Mouse (Mus musculus) testis, adult 2 months (tissue): ENCODE measurements around the gene Tuba8. TPM values are rescaled to one million over a fixed set of nuclear protein-coding genes. Genes with fewer than 3 reads are reported as not detected.

Experiments
- H3K27ac ChIP-seq: fragments of 200-500 bp; 2 replicates; pipeline ENCODE4 v1.5.1; 2012; ENCODE audit warnings: low read depth, low read length; ENCODE audit not compliant: control insufficient read depth, insufficient read depth
- H3K27me3 ChIP-seq: fragments of 200-500 bp; 2 replicates; pipeline ENCODE4 v1.6.1; 2012; ENCODE audit warnings: mild to moderate bottlenecking, low read length, moderate library complexity; ENCODE audit not compliant: control insufficient read depth, insufficient read depth
- H3K36me3 ChIP-seq: fragments of 200-500 bp; 2 replicates; pipeline ENCODE4 v1.6.1; 2012; ENCODE audit warnings: mild to moderate bottlenecking, low read length; ENCODE audit not compliant: control insufficient read depth, insufficient read depth
- H3K4me1 ChIP-seq: fragments of 200-500 bp; 2 replicates; pipeline ENCODE4 v1.6.1; 2012; ENCODE audit warnings: low read length; ENCODE audit not compliant: control insufficient read depth, insufficient read depth
- H3K4me3 ChIP-seq: fragments of 200-500 bp; 2 replicates; pipeline ENCODE4 v1.5.1; 2012; ENCODE audit warnings: low read depth, mild to moderate bottlenecking, low read length, moderate library complexity, mixed read lengths; ENCODE audit not compliant: control insufficient read depth
- CTCF ChIP-seq: fragments of 200-500 bp; IDR thresholded peaks from 2 replicates; pipeline ENCODE4 v1.5.1; 2012; ENCODE audit warnings: low read depth, mild to moderate bottlenecking, inconsistent platforms, low read length, moderate library complexity; ENCODE audit not compliant: control insufficient read depth, insufficient read depth, insufficient replicate concordance
- POLR2A ChIP-seq: fragments of 200-500 bp; IDR thresholded peaks from 2 replicates; pipeline ENCODE4 v1.6.1; 2012; ENCODE audit warnings: low read depth, mild to moderate bottlenecking, inconsistent platforms, low read length, moderate library complexity; ENCODE audit not compliant: control insufficient read depth
- polyA plus RNA-seq: library from polyadenylated mRNA; depleted of rRNA; stranded (reverse); fragments of >200 nt; gene quantifications from 2 replicates; pipeline ENCODE4 v1.2.3, GENCODE M21; 2012

The Tuba8 gene
- polyA plus RNA-seq, 1 experiment = 160 TPM

- H3K27ac ChIP-seq = peak overlapping the region; percentile 27
- no peaks in the 10 kb centered on the region; the same call in 1 of the 2 replicates for H3K36me3 ChIP-seq
- H3K4me3 ChIP-seq = peak overlapping the region; percentile 92
- H3K4me1 ChIP-seq = peaks cover 4% of the 10 kb centered on the region
- H3K27me3 ChIP-seq = no peaks in the 10 kb centered on the region
- TF ChIP-seq CTCF = peak; percentile 9; the same call in 1 of the 2 replicates
- TF ChIP-seq POLR2A = no peak
Observed at GRCm38 (mm10) chr6:121184198-121185140, 26.0 kb upstream of the Tuba8 start.

DNA sequence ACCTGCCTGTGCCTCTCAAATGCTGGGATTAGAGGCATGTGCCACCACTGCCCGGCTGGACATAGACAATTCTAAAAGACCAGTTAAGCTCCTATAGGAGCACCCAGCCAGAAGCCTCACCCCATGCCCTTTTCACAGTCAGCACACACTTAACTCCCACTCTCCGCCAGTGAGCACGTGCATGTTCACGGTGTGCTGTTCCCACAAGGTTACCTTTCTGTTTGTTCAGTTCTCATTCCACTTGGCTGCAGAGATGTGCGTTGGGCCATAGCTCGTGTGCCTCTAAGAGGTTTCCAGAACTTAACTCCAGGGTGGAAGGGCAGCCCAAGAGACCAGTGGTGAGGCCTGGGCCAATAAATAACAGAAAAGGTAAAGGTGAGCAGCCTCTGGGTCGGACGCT, 25.3 kb upstream of the Tuba8 start:
- peaks cover 4% of the 10 kb centered on the region for H3K4me1 ChIP-seq
- H3K27me3 ChIP-seq = no peaks in the 10 kb centered on the region
- no peaks in the 10 kb centered on the region; the same call in 1 of the 2 replicates for H3K36me3 ChIP-seq
- no peak overlapping the region for H3K27ac ChIP-seq
- no peak overlapping the region for H3K4me3 ChIP-seq
- TF ChIP-seq POLR2A (no peak), CTCF (no peak)

- no peaks in the 10 kb centered on the region for H3K4me1 ChIP-seq
- H3K36me3 ChIP-seq = no peaks in the 10 kb centered on the region; the same call in 1 of the 2 replicates
- TF ChIP-seq CTCF = no peak
- no peak for TF ChIP-seq POLR2A
- no peak overlapping the region for H3K4me3 ChIP-seq
- no peaks in the 10 kb centered on the region for H3K27me3 ChIP-seq
- no peak overlapping the region for H3K27ac ChIP-seq
Observed at GRCm38 (mm10) chr6:121191261-121192009, 19.1 kb upstream of the Tuba8 start.

DNA sequence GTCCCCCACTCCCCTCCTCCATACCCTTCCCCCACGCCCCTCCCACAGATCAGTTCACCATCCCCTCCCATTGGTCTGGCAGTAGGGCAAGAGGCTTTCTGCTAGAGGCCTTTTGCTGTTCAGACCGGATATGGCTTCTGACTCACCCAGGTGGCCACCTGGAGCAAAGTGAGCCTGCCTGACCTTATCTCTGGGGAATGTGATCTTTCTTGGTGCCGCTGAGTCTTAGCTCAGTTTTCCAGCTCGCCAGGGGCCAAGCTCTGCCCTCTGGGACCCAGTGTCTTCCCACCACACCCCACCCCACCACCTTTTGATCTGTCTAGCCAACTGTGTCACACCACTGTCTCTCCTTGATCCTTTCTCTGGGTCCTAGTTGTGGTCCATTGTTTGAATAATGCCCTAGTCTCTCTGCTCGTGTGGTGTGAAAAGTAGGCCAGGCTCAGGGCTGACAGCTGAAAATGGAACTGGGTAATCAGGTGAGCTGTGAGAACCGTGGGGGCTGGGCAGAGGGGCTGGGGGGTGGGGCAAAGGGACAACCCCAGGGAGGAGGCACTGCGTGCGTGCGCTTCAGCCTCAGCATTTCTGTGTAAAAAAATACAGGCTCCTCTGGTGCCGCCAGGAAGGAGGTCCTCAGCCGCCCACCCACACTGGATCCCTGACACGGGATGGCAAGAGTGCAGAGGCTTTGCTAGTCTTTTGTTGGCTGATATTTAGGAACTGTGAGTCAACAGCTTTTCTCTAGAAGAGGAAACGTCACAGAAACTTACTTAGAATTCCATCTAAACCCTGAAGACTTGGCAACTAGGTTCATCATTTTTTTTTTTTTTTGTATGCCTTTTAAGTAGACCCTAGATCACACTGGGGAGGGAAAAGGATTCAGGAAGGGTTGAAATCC, 16.2 kb upstream of the Tuba8 start:
- Histone ChIP-seq H3K4me1 (no peaks in the 10 kb centered on the region), H3K36me3 (no peaks in the 10 kb centered on the region), H3K4me3 (no peak overlapping the region), H3K27ac (no peak overlapping the region), H3K27me3 (no peaks in the 10 kb centered on the region)
- TF ChIP-seq POLR2A (no peak), CTCF (no peak)

- H3K4me1 ChIP-seq = no peaks in the 10 kb centered on the region
- no peaks in the 10 kb centered on the region for H3K27me3 ChIP-seq
- no peak overlapping the region for H3K4me3 ChIP-seq
- no peak for TF ChIP-seq POLR2A
- no peak for TF ChIP-seq CTCF
- no peak overlapping the region for H3K27ac ChIP-seq
- no peaks in the 10 kb centered on the region for H3K36me3 ChIP-seq
Observed at GRCm38 (mm10) chr6:121194956-121195731, 15.4 kb upstream of the Tuba8 start.

DNA sequence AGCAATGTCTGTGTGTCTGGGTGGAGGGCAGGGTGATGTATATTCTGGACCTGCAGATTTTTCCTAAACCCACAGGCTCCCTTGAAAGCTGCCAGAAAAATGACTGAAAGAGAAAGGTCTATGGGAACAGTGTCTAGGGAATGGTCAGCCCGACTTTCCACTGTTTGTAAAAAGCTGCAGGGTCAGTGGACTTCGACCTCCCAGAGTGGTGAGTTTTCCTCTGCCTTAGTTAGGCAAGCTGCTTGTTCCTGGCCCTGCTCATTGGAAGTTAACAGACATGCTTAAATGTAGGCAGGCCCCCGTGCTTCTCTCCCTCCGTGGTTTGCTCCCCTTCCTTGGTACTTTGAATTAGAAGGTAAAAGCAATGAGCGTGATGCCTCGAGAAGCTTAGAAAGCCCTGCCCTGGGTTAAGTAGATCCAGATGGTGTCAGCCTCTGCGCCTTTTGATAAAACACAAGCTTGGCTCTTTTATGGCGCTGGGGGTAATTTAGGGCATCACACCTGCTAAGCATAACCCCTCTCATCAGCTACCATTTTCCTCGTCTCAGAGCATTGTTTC, 12.6 kb upstream of the Tuba8 start:
- H3K4me3 ChIP-seq = no peak overlapping the region
- no peaks in the 10 kb centered on the region for H3K27me3 ChIP-seq
- H3K4me1 ChIP-seq = no peaks in the 10 kb centered on the region
- TF ChIP-seq CTCF = no peak
- no peak for TF ChIP-seq POLR2A
- H3K27ac ChIP-seq = no peak overlapping the region
- no peaks in the 10 kb centered on the region for H3K36me3 ChIP-seq
